Mouse (Mus musculus) CH12.LX (cell line): ENCODE results near the gene 1700011L22Rik. TPM values are rescaled to one million over a fixed set of nuclear protein-coding genes. Genes with fewer than 3 reads are reported as not detected.

ENCODE experiments used
- DNase-seq: peaks from one replicate; pipeline ENCODE4 v3.0.0-alpha.2; 2013; ENCODE audit errors: extremely low read depth
- H3K27ac ChIP-seq: 2 replicates; pipeline ENCODE4 v1.5.1; 2012; ENCODE audit warnings: low read depth, mild to moderate bottlenecking, control low read depth, moderate library complexity; ENCODE audit not compliant: insufficient read depth
- H3K27me3 ChIP-seq: replicated peaks from 2 replicates; pipeline ENCODE3; 2012; ENCODE audit warnings: inconsistent platforms
- H3K36me3 ChIP-seq, 2 experiments: replicated peaks in 1 of 2; 2 replicates each; pipeline versions ENCODE3 to v1.6.1; 2012; ENCODE audit warnings: inconsistent platforms in 1 of 2, low read length in 1 of 2, mild to moderate bottlenecking in 1 of 2, mixed read lengths in 1 of 2, moderate library complexity in 1 of 2; ENCODE audit not compliant: control insufficient read depth in 1 of 2, insufficient read depth in 1 of 2
- H3K4me1 ChIP-seq, 2 experiments: 2 replicates each; pipeline ENCODE4 v1.6.1; 2012; ENCODE audit warnings: inconsistent platforms in 1 of 2, moderate library complexity in 1 of 2; ENCODE audit not compliant: insufficient read depth in 2 of 2, control insufficient read depth in 1 of 2
- H3K4me2 ChIP-seq: 2 replicates; pipeline ENCODE4 v1.6.1; 2012; ENCODE audit warnings: low read depth, mild to moderate bottlenecking, control low read depth; ENCODE audit not compliant: poor library complexity, insufficient read depth, severe bottlenecking
- H3K4me3 ChIP-seq, 3 experiments: fragments of 150-350 bp in 1 of 3; sonication (generic) in 1 of 3; replicated peaks in 1 of 3; 2 replicates each; pipeline versions ENCODE3 to v1.5.1; 2011 to 2012; ENCODE audit warnings: low read depth in 2 of 3, low read length in 2 of 3, mild to moderate bottlenecking in 2 of 3, moderate library complexity in 2 of 3, control low read depth in 1 of 3, improper control_type of control experiment in 1 of 3, inconsistent platforms in 1 of 3, mixed read lengths in 1 of 3; ENCODE audit not compliant: poor library complexity in 1 of 3
- H3K79me2 ChIP-seq: replicated peaks from 2 replicates; pipeline ENCODE4 v1.6.1; 2012; ENCODE audit warnings: mild to moderate bottlenecking, moderate library complexity; ENCODE audit not compliant: control insufficient read depth, poor library complexity, insufficient read depth, severe bottlenecking; ENCODE audit errors: extremely low read depth
- H3K9ac ChIP-seq: 2 replicates; pipeline ENCODE4 v1.6.1; 2012; ENCODE audit warnings: low read depth, mild to moderate bottlenecking, control low read depth, moderate library complexity; ENCODE audit not compliant: insufficient read depth
- H3K9me3 ChIP-seq: replicated peaks from 2 replicates; pipeline ENCODE3; 2012; ENCODE audit warnings: low read length, inconsistent platforms, mixed read lengths
- BHLHE40 ChIP-seq: IDR thresholded peaks from 2 replicates; pipeline ENCODE4 v1.6.1; 2011; ENCODE audit warnings: mild to moderate bottlenecking, low read depth, low read length, improper control_type of control experiment
- CHD1 ChIP-seq: IDR thresholded peaks from 2 replicates; pipeline ENCODE4 v1.6.1; 2012; ENCODE audit warnings: low read depth, low read length, improper control_type of control experiment, inconsistent platforms
- EP300 ChIP-seq: IDR thresholded peaks from 2 replicates; pipeline ENCODE4 v1.6.1; 2011; ENCODE audit warnings: low read length, improper control_type of control experiment
- ETS1 ChIP-seq: conservative IDR thresholded peaks from 2 replicates; pipeline ENCODE4 v1.6.1; 2012; ENCODE audit warnings: low read depth, mild to moderate bottlenecking, inconsistent platforms, low read length, improper control_type of control experiment, moderate library complexity
- KAT2A ChIP-seq: IDR thresholded peaks from 2 replicates; pipeline ENCODE4 v1.6.1; 2012; ENCODE audit warnings: low read length, improper control_type of control experiment, inconsistent platforms; ENCODE audit not compliant: insufficient replicate concordance
- MAX ChIP-seq: IDR thresholded peaks from 2 replicates; pipeline ENCODE4 v1.6.1; 2011; ENCODE audit warnings: low read length, improper control_type of control experiment
- PAX5 ChIP-seq: IDR thresholded peaks from 2 replicates; pipeline ENCODE4 v1.6.1; 2012; ENCODE audit warnings: low read length, inconsistent platforms, mixed read lengths
- POLR2A ChIP-seq: IDR thresholded peaks from 2 replicates; pipeline ENCODE4 v1.6.1; 2011; ENCODE audit warnings: low read depth, mild to moderate bottlenecking, improper control_type of control experiment, low read length
- RAD21 ChIP-seq: IDR thresholded peaks from 2 replicates; pipeline ENCODE4 v1.6.1; 2011; ENCODE audit warnings: low read depth, mild to moderate bottlenecking, low read length, improper control_type of control experiment, moderate library complexity
- RCOR1 ChIP-seq: conservative IDR thresholded peaks from 2 replicates; pipeline ENCODE4 v1.6.1; 2012; ENCODE audit warnings: low read depth, mild to moderate bottlenecking, inconsistent platforms, low read length, improper control_type of control experiment
- ZNF384 ChIP-seq: IDR thresholded peaks from 2 replicates; pipeline ENCODE4 v1.6.1; 2012; ENCODE audit warnings: low read depth, low read length, improper control_type of control experiment, inconsistent platforms
- dilution Hi-C: fragments of 300-500 bp; cut with MboI; formaldehyde crosslinking; loops from 2 replicates; pipeline ENCODE4 v1.14.3; 2020; ENCODE audit warnings: low sequenced_read_pairs; ENCODE audit not compliant: extremely low pct_unique_long_range_greater_than_20kb, extremely low pct_ligation_motif_present
- in situ Hi-C: fragments of 300-500 bp; cut with MboI; formaldehyde crosslinking; loops from 3 replicates; pipeline ENCODE4 v1.14.3; 2019; ENCODE audit warnings: low sequenced_read_pairs, low pct_ligation_motif_present, low pct_unique_long_range_greater_than_20kb, mixed read lengths
- polyA plus RNA-seq: library from polyadenylated mRNA; unstranded; fragments of >175 nt; gene quantifications from 2 replicates; pipeline ENCODE4 v1.2.1, GENCODE M21; 2012; ENCODE audit warnings: low read depth; ENCODE audit not compliant: insufficient read length
- total RNA-seq, 2 experiments: library from RNA; depleted of rRNA; stranded (reverse); fragments of 300-350 nt in 1 of 2; fragments of >200 nt in 1 of 2; gene quantifications; 2 replicates each; pipeline ENCODE4 v1.2.3; 2012 to 2014

1700011L22Rik gene
- total and polyA plus RNA-seq, 3 experiments = not detected

GRCm38 (mm10) chr8:79253742-79254141 is 5.4 kb upstream of the 1700011L22Rik start:
- Histone ChIP-seq H3K4me2 (no peak overlapping the region), H3K27me3 (no peaks in the 10 kb centered on the region), H3K4me1 (no peaks in the 10 kb centered on the region), H3K9me3 (no peaks in the 10 kb centered on the region), H3K4me3 (no peak overlapping the region), H3K9ac (no peak overlapping the region), H3K79me2 (no peaks in the 10 kb centered on the region), H3K27ac (no peak overlapping the region), H3K36me3 (no peaks in the 10 kb centered on the region)
- no peak for DNase-seq
- TF ChIP-seq MAX = no peak
- no peak for TF ChIP-seq CHD1
- TF ChIP-seq ZNF384 = no peak
- in situ Hi-C loops = no loop called here
- dilution Hi-C loops = no loop called here

GRCm38 (mm10) chr8:79243422-79243821 is 4.9 kb downstream of the 1700011L22Rik start:
- H3K4me2 ChIP-seq = no peak overlapping the region
- no peaks in the 10 kb centered on the region for H3K9me3 ChIP-seq
- no peaks in the 10 kb centered on the region for H3K27me3 ChIP-seq
- no peaks in the 10 kb centered on the region for H3K79me2 ChIP-seq
- peak; percentile 45; the same call in 1 of the 2 replicates for TF ChIP-seq ETS1
- TF ChIP-seq RCOR1 = no peak
- no peaks in the 10 kb centered on the region for H3K36me3 ChIP-seq
- no peak overlapping the region for H3K9ac ChIP-seq
- DNase-seq = no peak
- H3K4me3 ChIP-seq = no peak overlapping the region
- H3K27ac ChIP-seq = no peak overlapping the region
- in situ Hi-C loops = no loop called here
- dilution Hi-C loops = no loop called here
- 0 out of 4 replicates have a peak, but pooled peaks cover 0 to 5% of the 10 kb centered on the region in 2 experiments for H3K4me1 ChIP-seq

- Histone ChIP-seq H3K27ac (no peak overlapping the region), H3K27me3 (no peaks in the 10 kb centered on the region), H3K79me2 (no peaks in the 10 kb centered on the region), H3K36me3 (no peaks in the 10 kb centered on the region), H3K4me1 (0 out of 4 replicates have a peak, but pooled peaks cover 0 to 5% of the 10 kb centered on the region in 2 experiments), H3K4me3 (no peak overlapping the region), H3K4me2 (no peak overlapping the region), H3K9ac (no peak overlapping the region), H3K9me3 (no peaks in the 10 kb centered on the region)
- no peak for TF ChIP-seq KAT2A
- in situ Hi-C loops = no loop called here
- dilution Hi-C loops = no loop called here
- DNase-seq = no peak
Measured at GRCm38 (mm10) chr8:79239996-79240395, 8.4 kb downstream of the 1700011L22Rik start.

- in situ Hi-C loops (no loop called here), dilution Hi-C loops (no loop called here)
- Histone ChIP-seq H3K9ac (no peak overlapping the region), H3K79me2 (no peaks in the 10 kb centered on the region), H3K4me2 (no peak overlapping the region), H3K27me3 (no peaks in the 10 kb centered on the region), H3K4me3 (no peak overlapping the region), H3K9me3 (no peaks in the 10 kb centered on the region), H3K4me1 (0 out of 4 replicates have a peak, but pooled peaks cover 0 to 5% of the 10 kb centered on the region in 2 experiments), H3K27ac (no peak overlapping the region), H3K36me3 (no peaks in the 10 kb centered on the region)
- no peak for DNase-seq
- TF ChIP-seq RAD21 (no peak), PAX5 (no peak), ZNF384 (no peak), BHLHE40 (no peak), EP300 (no peak), POLR2A (no peak)
Measured at GRCm38 (mm10) chr8:79239320-79239719, 9.1 kb downstream of the 1700011L22Rik start.
